Mouse (Mus musculus) midbrain, postnatal 0 days (tissue): ENCODE results near the gene Ccr8. TPM values are rescaled to one million over a fixed set of nuclear protein-coding genes. Genes with fewer than 3 reads are reported as not detected.
A peak's percentile ranks its signal among the peaks of the same experiment; 100 is the strongest.

Experiments
- ATAC-seq: fragments of 200-750 bp; cut with Nextera tagmentation; 2 replicates; pipeline ENCODE4 v1.8.0; 2017; ENCODE audit warnings: moderate number of reproducible peaks, mild to moderate bottlenecking, moderate TSS enrichment, moderate library complexity; ENCODE audit not compliant: low FRiP score
- DNase-seq: peaks from one replicate; pipeline ENCODE4 v3.0.0-alpha.2; 2015; ENCODE audit warnings: low spot score
- H3K27ac ChIP-seq: fragments of 300-500 bp; sonication (generic); 2 replicates; pipeline ENCODE4 v1.5.1; 2014; ENCODE audit warnings: low read depth, mild to moderate bottlenecking, low read length, mixed read lengths
- H3K27me3 ChIP-seq: fragments of 300-500 bp; sonication (generic); 2 replicates; pipeline ENCODE4 v1.6.1; 2014; ENCODE audit warnings: low read length, control low read depth, mixed read lengths; ENCODE audit not compliant: insufficient read depth
- H3K36me3 ChIP-seq: fragments of 300-500 bp; sonication (generic); 2 replicates; pipeline ENCODE4 v1.6.1; 2014; ENCODE audit warnings: low read length, control low read depth, mixed read lengths; ENCODE audit not compliant: insufficient read depth
- H3K4me1 ChIP-seq: fragments of 300-500 bp; sonication (generic); 2 replicates; pipeline ENCODE4 v1.6.1; 2014; ENCODE audit warnings: mild to moderate bottlenecking, control low read depth, antibody characterized with exemption, low read length, mixed read lengths; ENCODE audit not compliant: insufficient read depth
- H3K4me2 ChIP-seq: fragments of 300-500 bp; sonication (generic); 2 replicates; pipeline ENCODE4 v1.6.1; 2014; ENCODE audit warnings: low read depth, mild to moderate bottlenecking, low read length, mixed read lengths; ENCODE audit not compliant: poor library complexity, severe bottlenecking
- H3K4me3 ChIP-seq: fragments of 300-500 bp; sonication (generic); 2 replicates; pipeline ENCODE4 v1.5.1; 2014; ENCODE audit warnings: low read depth, mild to moderate bottlenecking, low read length, moderate library complexity
- H3K9ac ChIP-seq: fragments of 300-500 bp; sonication (generic); replicated peaks from 2 replicates; pipeline ENCODE4 v1.6.1; 2014; ENCODE audit warnings: mild to moderate bottlenecking, low read length, moderate library complexity, mixed read lengths; ENCODE audit not compliant: poor library complexity, severe bottlenecking
- H3K9me3 ChIP-seq: fragments of 300-500 bp; sonication (generic); 2 replicates; pipeline ENCODE4 v1.6.1; 2016; ENCODE audit warnings: low read length, control low read depth
- CTCF ChIP-seq: IDR thresholded peaks from 2 replicates; pipeline ENCODE4 v1.5.1; 2016; ENCODE audit warnings: antibody characterized with exemption, mild to moderate bottlenecking
- WGBS: fragments of 180-500 bp; shearing (Covaris S2); extraction: QIAGEN DNeasy Blood & Tissue Kit; methylation state at CpG from one replicate; pipeline ENCODE4 v1.1.7; 2014; 5-methylcytosine and 5-hydroxymethylcytosine counted together
- polyA plus RNA-seq: library from polyadenylated mRNA; unstranded; fragments of >200 nt; fragmentation: Nextera tagmentation; extraction: Ambion mirVana; gene quantifications from 2 replicates; pipeline ENCODE4 v1.2.1, GENCODE M21; 2015
- total RNA-seq: library from RNA; depleted of rRNA; stranded (reverse); fragments of >200 nt; gene quantifications from 2 replicates; pipeline ENCODE4 v1.2.3, GENCODE M21; 2014

Ccr8 gene
- total and polyA plus RNA-seq, 2 experiments from 2014 or later, result not detected

DNA sequence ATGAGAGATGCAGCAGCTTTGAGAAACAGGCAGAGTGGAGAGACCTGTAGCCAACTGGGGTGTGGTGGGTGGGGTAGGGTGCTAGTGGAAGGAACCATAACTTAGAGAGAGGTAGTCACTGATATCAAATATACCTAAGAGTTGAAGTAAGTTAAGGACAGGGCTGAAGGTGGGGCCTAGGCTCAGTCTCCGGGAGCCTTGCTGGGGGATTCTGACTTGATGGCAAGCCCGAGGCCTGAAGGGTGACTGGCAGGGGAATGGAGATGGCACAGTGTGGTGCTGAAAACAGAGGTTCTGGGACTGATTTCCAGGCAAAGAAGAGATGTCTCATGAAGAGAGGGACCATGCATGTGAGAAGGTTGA, 22.9 kb downstream of the Ccr8 start:
- H3K27me3 ChIP-seq, result no peaks in the 10 kb centered on the region
- TF ChIP-seq CTCF, result no peak
- H3K4me2 ChIP-seq, result no peak overlapping the region
- no peak overlapping the region for H3K27ac ChIP-seq
- no peak overlapping the region for H3K9ac ChIP-seq
- H3K4me3 ChIP-seq, result no peak overlapping the region
- DNase-seq (no peak), ATAC-seq (no peak)
- no peaks in the 10 kb centered on the region for H3K9me3 ChIP-seq
- WGBS, result 93% methylated on average over 2 of the region's 2 CpGs
- peaks cover 4% of the 10 kb centered on the region; the same call in 1 of the 2 replicates for H3K4me1 ChIP-seq
- peaks cover 23% of the 10 kb centered on the region for H3K36me3 ChIP-seq

GRCm38 (mm10) chr9:120115580-120115979, 23.7 kb downstream of the Ccr8 start:
- H3K4me2 ChIP-seq, result no peak overlapping the region
- H3K9me3 ChIP-seq, result no peaks in the 10 kb centered on the region
- H3K27ac ChIP-seq, result no peak overlapping the region
- ATAC-seq, result no peak
- H3K36me3 ChIP-seq, result peaks cover 31% of the 10 kb centered on the region
- H3K9ac ChIP-seq, result no peak overlapping the region
- 85% methylated on average over 5 of the region's 5 CpGs for WGBS
- DNase-seq, result no peak
- H3K4me1 ChIP-seq, result peaks cover 4% of the 10 kb centered on the region; the same call in 1 of the 2 replicates
- no peak for TF ChIP-seq CTCF
- H3K27me3 ChIP-seq, result no peaks in the 10 kb centered on the region
- no peak overlapping the region for H3K4me3 ChIP-seq

DNA sequence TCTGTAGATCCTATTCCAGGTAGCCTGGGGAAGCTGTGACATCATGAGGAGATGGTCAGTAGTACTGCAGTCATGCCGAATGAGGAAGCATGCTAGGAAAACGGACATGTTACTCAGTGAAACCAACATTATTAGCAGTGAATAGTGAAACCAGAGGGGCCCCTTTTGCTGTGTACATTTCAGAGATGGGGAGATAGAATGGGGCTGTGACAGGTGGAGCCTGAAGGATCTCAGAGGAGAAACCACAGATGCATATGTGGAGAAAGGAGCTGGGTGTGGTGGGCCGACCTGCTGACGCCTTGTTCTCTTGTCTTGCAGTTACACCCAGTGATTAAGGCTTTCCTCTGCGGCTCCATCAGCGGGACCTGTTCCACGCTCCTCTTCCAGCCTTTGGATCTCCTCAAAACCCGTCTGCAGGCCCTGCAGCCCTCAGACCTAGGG, 24.3 kb downstream of the Ccr8 start:
- DNase-seq (no peak), ATAC-seq (no peak)
- Histone ChIP-seq H3K4me3 (no peak overlapping the region), H3K9me3 (no peaks in the 10 kb centered on the region), H3K9ac (no peak overlapping the region), H3K4me1 (peaks cover 3% of the 10 kb centered on the region; the same call in 1 of the 2 replicates), H3K36me3 (peaks cover 36% of the 10 kb centered on the region), H3K27me3 (no peaks in the 10 kb centered on the region), H3K27ac (no peak overlapping the region), H3K4me2 (no peak overlapping the region)
- 87% methylated on average over 8 of the region's 8 CpGs for WGBS
- TF ChIP-seq CTCF, result no peak

GRCm38 (mm10) chr9:120118212-120118611, 26.3 kb downstream of the Ccr8 start:
- no peak overlapping the region for H3K27ac ChIP-seq
- WGBS, result 93% methylated on average over 4 of the region's 4 CpGs
- DNase-seq, result no peak
- no peaks in the 10 kb centered on the region for H3K4me1 ChIP-seq
- no peaks in the 10 kb centered on the region for H3K27me3 ChIP-seq
- no peak overlapping the region for H3K4me3 ChIP-seq
- H3K4me2 ChIP-seq, result no peak overlapping the region
- no peak for TF ChIP-seq CTCF
- H3K9me3 ChIP-seq, result no peaks in the 10 kb centered on the region
- no peak overlapping the region for H3K9ac ChIP-seq
- H3K36me3 ChIP-seq, result peaks cover 42% of the 10 kb centered on the region
- ATAC-seq, result no peak

- no peak for TF ChIP-seq CTCF
- Histone ChIP-seq H3K27ac (no peak overlapping the region), H3K4me2 (no peak overlapping the region), H3K4me3 (no peak overlapping the region), H3K4me1 (no peaks in the 10 kb centered on the region), H3K36me3 (peaks cover 50% of the 10 kb centered on the region), H3K27me3 (no peaks in the 10 kb centered on the region), H3K9ac (no peak overlapping the region), H3K9me3 (no peaks in the 10 kb centered on the region)
- WGBS, result 96% methylated on average over 7 of the region's 7 CpGs
- DNase-seq (no peak), ATAC-seq (no peak)
Observed at GRCm38 (mm10) chr9:120120503-120120902, 28.6 kb downstream of the Ccr8 start.

DNA sequence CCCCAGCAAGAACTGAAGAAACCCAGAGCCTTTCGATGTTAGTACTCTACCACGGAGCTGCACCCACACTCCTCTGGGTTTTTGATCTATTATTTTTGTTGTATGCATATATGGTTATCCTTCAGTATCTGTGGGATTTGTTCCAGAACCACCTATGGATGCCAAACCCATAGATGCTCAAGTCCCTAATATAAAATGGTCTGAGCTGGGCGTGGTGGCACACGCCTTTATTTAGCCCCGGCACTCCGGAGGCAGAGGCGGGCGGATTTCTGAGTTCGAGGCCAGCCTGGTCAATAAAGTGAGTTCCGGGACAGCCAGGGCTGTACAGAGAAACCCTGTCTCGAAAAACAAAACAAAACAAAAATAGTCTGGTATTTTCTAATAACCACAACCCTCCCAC, 35.0 kb downstream of the Ccr8 start:
- Histone ChIP-seq H3K9me3 (no peaks in the 10 kb centered on the region), H3K36me3 (peaks cover 33% of the 10 kb centered on the region), H3K4me3 (peak overlapping the region; percentile 100), H3K4me2 (peak overlapping the region; percentile 87), H3K27ac (0 out of 2 replicates have a peak overlapping the region, but pooled peaks have one; percentile 65), H3K27me3 (no peaks in the 10 kb centered on the region), H3K9ac (peak overlapping the region; percentile 48; the same call in 1 of the 2 replicates), H3K4me1 (0 out of 2 replicates have a peak, but pooled peaks cover 4% of the 10 kb centered on the region)
- no peak for TF ChIP-seq CTCF
- ATAC-seq (no peak), DNase-seq (no peak)
- WGBS, result 67% methylated on average over 11 of the region's 11 CpGs
